Mouse (Mus musculus): ENCODE results near the gene Gm10256.
"Not testable (repeated sequence)": the region's sequence is repeated elsewhere in the genome, so short reads cannot be mapped to it uniquely, and the experiment has no call there.

The Gm10256 gene

DNA sequence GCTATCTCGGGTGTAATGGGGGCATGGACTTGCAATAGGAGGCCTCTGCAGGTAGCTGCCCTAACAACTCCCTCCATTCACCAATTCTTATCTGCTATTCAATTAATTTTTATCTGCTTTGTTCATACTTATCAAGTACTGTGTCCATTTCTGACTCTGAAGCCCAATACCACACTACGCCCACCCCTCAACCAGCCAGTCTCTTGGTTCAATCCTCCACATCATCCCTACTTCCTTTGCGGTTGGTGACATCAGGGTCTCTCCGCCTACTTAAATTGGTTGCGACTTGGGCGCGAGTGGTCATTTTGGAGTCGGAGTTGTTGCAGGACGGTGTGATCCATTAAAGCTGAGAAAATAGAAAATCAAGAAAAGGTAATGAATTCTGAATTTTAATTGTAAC is at the start of gene Gm10256, which contains the start of gene Rbmy:
Gene Gm10256, plus strand, starts transcription at position 320 of the 400 bp plus-strand sequence.
Gene Rbmy, plus strand, starts transcription at position 301 of the 400 bp plus-strand sequence.
- in situ Hi-C loops (cut with MboI, MseI) = not testable (repeated sequence)

DNA sequence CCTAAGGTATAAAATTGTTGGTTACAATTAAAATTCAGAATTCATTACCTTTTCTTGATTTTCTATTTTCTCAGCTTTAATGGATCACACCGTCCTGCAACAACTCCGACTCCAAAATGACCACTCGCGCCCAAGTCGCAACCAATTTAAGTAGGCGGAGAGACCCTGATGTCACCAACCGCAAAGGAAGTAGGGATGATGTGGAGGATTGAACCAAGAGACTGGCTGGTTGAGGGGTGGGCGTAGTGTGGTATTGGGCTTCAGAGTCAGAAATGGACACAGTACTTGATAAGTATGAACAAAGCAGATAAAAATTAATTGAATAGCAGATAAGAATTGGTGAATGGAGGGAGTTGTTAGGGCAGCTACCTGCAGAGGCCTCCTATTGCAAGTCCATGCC is 34.4 kb upstream of the Gm10256 start, which contains the start of gene Gm4064:
Gene Gm4064, minus strand, starts transcription at position 101 of the 400 bp plus-strand sequence.
- in situ Hi-C loops (cut with MboI, MseI) = not testable (repeated sequence)

DNA sequence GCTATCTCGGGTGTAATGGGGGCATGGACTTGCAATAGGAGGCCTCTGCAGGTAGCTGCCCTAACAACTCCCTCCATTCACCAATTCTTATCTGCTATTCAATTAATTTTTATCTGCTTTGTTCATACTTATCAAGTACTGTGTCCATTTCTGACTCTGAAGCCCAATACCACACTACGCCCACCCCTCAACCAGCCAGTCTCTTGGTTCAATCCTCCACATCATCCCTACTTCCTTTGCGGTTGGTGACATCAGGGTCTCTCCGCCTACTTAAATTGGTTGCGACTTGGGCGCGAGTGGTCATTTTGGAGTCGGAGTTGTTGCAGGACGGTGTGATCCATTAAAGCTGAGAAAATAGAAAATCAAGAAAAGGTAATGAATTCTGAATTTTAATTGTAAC is 70.2 kb downstream of the Gm10256 start, which contains the start of gene Gm10352:
Gene Gm10352, plus strand, starts transcription at position 301 of the 400 bp plus-strand sequence.
- in situ Hi-C loops (cut with MboI, MseI) = not testable (repeated sequence)
